Mouse (Mus musculus): ENCODE data around the gene Dspp.

Gene Dspp

DNA sequence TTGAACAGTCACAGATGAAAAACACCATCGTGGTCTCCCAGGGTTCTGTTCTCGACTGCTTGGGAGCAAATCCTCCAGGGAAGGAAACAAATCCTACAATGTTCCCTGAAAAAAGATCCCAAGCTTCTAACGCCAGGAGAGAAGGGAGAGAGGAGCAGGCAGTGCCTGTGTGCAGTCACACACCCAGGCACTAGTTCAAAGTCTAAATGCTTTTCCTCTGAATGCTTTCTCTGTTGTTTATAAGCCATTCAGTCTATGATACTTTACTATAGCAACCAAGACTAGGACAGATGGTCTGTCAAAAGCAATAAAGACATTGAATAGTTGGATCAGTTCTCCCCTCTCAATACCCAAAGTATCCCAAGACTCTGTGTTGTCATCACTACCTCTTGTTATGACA, 16.8 kb downstream of the Dspp start:
- ATAC-seq (ENCODE audit: insufficient number of reproducible peaks, low FRiP score, low TSS enrichment): no peak

GRCm38 (mm10) chr5:104195086-104195485, 24.6 kb downstream of the Dspp start:
- ATAC-seq (ENCODE audit: insufficient number of reproducible peaks, low FRiP score, low TSS enrichment): no peak

- ATAC-seq (ENCODE audit: insufficient number of reproducible peaks, low FRiP score, low TSS enrichment): no peak
Observed at GRCm38 (mm10) chr5:104201153-104201950, 30.8 kb downstream of the Dspp start.

DNA sequence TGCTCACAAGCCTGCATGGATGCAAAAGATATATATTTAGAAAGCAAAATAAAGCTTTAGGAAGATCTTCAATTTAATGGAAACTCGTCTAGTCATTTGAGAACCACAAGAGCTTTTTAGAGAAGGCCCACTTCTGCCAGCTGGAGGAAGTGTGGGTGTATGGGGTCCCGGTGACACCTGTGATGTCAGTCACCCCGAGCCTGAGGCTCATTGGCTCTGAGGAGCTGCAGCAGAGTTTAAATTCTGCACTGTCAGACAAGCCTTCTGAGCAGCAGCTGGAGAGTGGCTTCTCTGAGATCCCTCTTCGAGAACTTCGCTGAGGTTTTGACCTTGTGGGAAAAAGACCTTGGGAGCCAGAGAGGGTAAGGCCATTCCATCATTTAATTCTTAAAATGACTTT, 31.8 kb downstream of the Dspp start, which contains the start of gene Dmp1:
Gene Dmp1, plus strand, starts transcription at position 263 of the 400 bp plus-strand sequence.
- no peak for ATAC-seq (ENCODE audit: insufficient number of reproducible peaks, low FRiP score, low TSS enrichment)

- no peak for ATAC-seq (ENCODE audit: insufficient number of reproducible peaks, low FRiP score, low TSS enrichment)
Observed at GRCm38 (mm10) chr5:104212531-104212930, 42.0 kb downstream of the Dspp start.

GRCm38 (mm10) chr5:104218926-104219325, 48.4 kb downstream of the Dspp start:
- ATAC-seq (ENCODE audit: insufficient number of reproducible peaks, low FRiP score, low TSS enrichment): no peak

GRCm38 (mm10) chr5:104224299-104224698, 53.8 kb downstream of the Dspp start:
- no peak for ATAC-seq (ENCODE audit: insufficient number of reproducible peaks, low FRiP score, low TSS enrichment)

DNA sequence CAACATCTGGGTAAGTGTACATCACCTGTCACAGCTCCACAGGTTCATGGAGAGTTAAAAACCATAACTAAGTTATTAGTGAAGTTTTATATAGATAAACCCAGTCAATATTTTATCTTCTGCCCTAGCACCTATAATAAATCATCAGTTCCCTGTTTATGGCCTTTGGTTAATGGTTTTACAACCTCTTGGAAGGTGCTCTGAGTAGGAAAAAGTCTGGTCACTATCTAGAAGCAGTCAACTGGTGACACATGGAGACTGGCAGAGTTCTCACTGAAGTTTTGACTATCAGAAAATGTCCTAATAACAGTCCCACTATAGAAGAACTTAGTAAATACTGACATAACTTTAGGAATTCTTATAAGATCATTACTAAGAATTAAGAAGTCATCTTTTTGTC, 54.2 kb downstream of the Dspp start:
- ATAC-seq (ENCODE audit: insufficient number of reproducible peaks, low FRiP score, low TSS enrichment): no peak

- no peak for ATAC-seq (ENCODE audit: insufficient number of reproducible peaks, low FRiP score, low TSS enrichment)
Observed at GRCm38 (mm10) chr5:104228497-104228896, 58.0 kb downstream of the Dspp start.

All from cerebellum, adult (tissue).